Mouse (Mus musculus) megakaryocyte, embryonic 14.5 days (primary cell): ENCODE results near the gene Tbxas1.

Source experiments
- FLI1 ChIP-seq: IDR thresholded peaks from 2 replicates; pipeline ENCODE4 v1.6.1; 2012; ENCODE audit warnings: low read length, inconsistent platforms, mixed read lengths
- GATA1 ChIP-seq: IDR thresholded peaks from 3 replicates; pipeline ENCODE4 v1.6.1; 2012; ENCODE audit warnings: mixed read lengths, low read length, inconsistent platforms, borderline replicate concordance

- TF ChIP-seq GATA1 (no peak), FLI1 (no peak)
Measured at GRCm38 (mm10) chr6:38974162-38974525, 98.9 kb downstream of the Tbxas1 start.
